Mouse (Mus musculus): Measurements from ENCODE around the gene Selenos. TPM values are rescaled to one million over a fixed set of nuclear protein-coding genes. Genes with fewer than 3 reads are reported as not detected.
"Not testable (repeated sequence)": the region's sequence is repeated elsewhere in the genome, so short reads cannot be mapped to it uniquely, and the experiment has no call there.

Selenos gene
- polyA plus RNA-seq, 1 experiment = 48.1 TPM

GRCm38 (mm10) chr7:66053946-66054483, 25.4 kb upstream of the Selenos start:
- Histone ChIP-seq H3ac (ENCODE audit: control insufficient read depth, insufficient read length, low read depth) (no peak overlapping the region), H3K27me3 (ENCODE audit: control insufficient read depth, insufficient read depth, insufficient read length) (peaks cover 19% of the 10 kb centered on the region), H3K79me3 (ENCODE audit: low read depth) (no peaks in the 10 kb centered on the region), H3K79me2 (ENCODE audit: control insufficient read depth, insufficient read depth) (no peaks in the 10 kb centered on the region), H3K36me3 (ENCODE audit: control insufficient read depth, insufficient read depth) (no peaks in the 10 kb centered on the region), H3K4me3 (ENCODE audit: insufficient read depth, poor library complexity, severe bottlenecking) (no peak overlapping the region)
- TF ChIP-seq MYOG (IDR thresholded peaks at IDR 0.05; ENCODE audit: control insufficient read depth, extremely low read depth, insufficient read length) (no peak), USF1 (IDR thresholded peaks at IDR 0.05; ENCODE audit: low read depth) (no peak), FOSL1 (IDR thresholded peaks at IDR 0.05; ENCODE audit: insufficient read depth, low read length, poor library complexity, severe bottlenecking) (no peak), MAX (IDR thresholded peaks at IDR 0.05) (no peak), CTCF (IDR thresholded peaks at IDR 0.05; ENCODE audit: control insufficient read depth, insufficient read depth, insufficient read length) (no peak), MYOD1 (IDR thresholded peaks at IDR 0.05; ENCODE audit: control insufficient read depth, insufficient read length, low read depth) (no peak), CEBPB (IDR thresholded peaks at IDR 0.05; ENCODE audit: low read depth) (no peak)

GRCm38 (mm10) chr7:66055356-66055755, 24.1 kb upstream of the Selenos start:
- H3K79me3 ChIP-seq (ENCODE audit: low read depth); H3K79me2 ChIP-seq (ENCODE audit: control insufficient read depth, insufficient read depth); H3K36me3 ChIP-seq (ENCODE audit: control insufficient read depth, insufficient read depth); H3K4me3 ChIP-seq (ENCODE audit: insufficient read depth, poor library complexity, severe bottlenecking); H3ac ChIP-seq (ENCODE audit: control insufficient read depth, insufficient read length, low read depth): not testable (repeated sequence)
- H3K27me3 ChIP-seq (ENCODE audit: control insufficient read depth, insufficient read depth, insufficient read length) = peaks cover 10% of the 10 kb centered on the region

- peak within 1 kb of the TSS; percentile 2 for H3ac ChIP-seq (ENCODE audit: control insufficient read depth, insufficient read length, low read depth)
- TF ChIP-seq CTCF (IDR thresholded peaks at IDR 0.05; ENCODE audit: control insufficient read depth, insufficient read depth, insufficient read length) (no peak), USF1 (IDR thresholded peaks at IDR 0.05; ENCODE audit: low read depth) (no peak)
- H3K79me3 ChIP-seq (ENCODE audit: low read depth) = peaks cover 28% of the 10 kb centered on the region
- peaks cover 35% of the 10 kb centered on the region for H3K79me2 ChIP-seq (ENCODE audit: control insufficient read depth, insufficient read depth)
- no peaks in the 10 kb centered on the region for H3K27me3 ChIP-seq (ENCODE audit: control insufficient read depth, insufficient read depth, insufficient read length)
- H3K36me3 ChIP-seq (ENCODE audit: control insufficient read depth, insufficient read depth) = peaks cover 20% of the 10 kb centered on the region
- peak within 1 kb of the TSS; percentile 75 for H3K4me3 ChIP-seq (ENCODE audit: insufficient read depth, poor library complexity, severe bottlenecking)
Observed at GRCm38 (mm10) chr7:66058703-66059102, 20.7 kb upstream of the Selenos start, which contains the start of gene Snrpa1. TSS of gene Snrpa1 (plus strand) at chr7:66059003.

GRCm38 (mm10) chr7:66060066-66060956, 19.1 kb upstream of the Selenos start:
- Histone ChIP-seq H3ac (ENCODE audit: control insufficient read depth, insufficient read length, low read depth) (peak overlapping the region; percentile 99), H3K4me3 (ENCODE audit: insufficient read depth, poor library complexity, severe bottlenecking) (peak overlapping the region; percentile 75), H3K79me2 (ENCODE audit: control insufficient read depth, insufficient read depth) (peaks cover 49% of the 10 kb centered on the region), H3K27me3 (ENCODE audit: control insufficient read depth, insufficient read depth, insufficient read length) (no peaks in the 10 kb centered on the region), H3K79me3 (ENCODE audit: low read depth) (peaks cover 33% of the 10 kb centered on the region), H3K36me3 (ENCODE audit: control insufficient read depth, insufficient read depth) (peaks cover 36% of the 10 kb centered on the region)
- TF ChIP-seq MAX (IDR thresholded peaks at IDR 0.05) = peak; percentile 59
- TF ChIP-seq CEBPB (IDR thresholded peaks at IDR 0.05; ENCODE audit: low read depth) = no peak
- no peak for TF ChIP-seq FOSL1 (IDR thresholded peaks at IDR 0.05; ENCODE audit: insufficient read depth, low read length, poor library complexity, severe bottlenecking)
- TF ChIP-seq USF1 (IDR thresholded peaks at IDR 0.05; ENCODE audit: low read depth) = no peak
- no peak for TF ChIP-seq MYOG (IDR thresholded peaks at IDR 0.05; ENCODE audit: control insufficient read depth, extremely low read depth, insufficient read length)

GRCm38 (mm10) chr7:66061057-66061456, 18.4 kb upstream of the Selenos start:
- Histone ChIP-seq H3K79me3 (ENCODE audit: low read depth) (peaks cover 33% of the 10 kb centered on the region), H3ac (ENCODE audit: control insufficient read depth, insufficient read length, low read depth) (peak overlapping the region; percentile 99), H3K4me3 (ENCODE audit: insufficient read depth, poor library complexity, severe bottlenecking) (peak overlapping the region; percentile 75), H3K27me3 (ENCODE audit: control insufficient read depth, insufficient read depth, insufficient read length) (no peaks in the 10 kb centered on the region), H3K79me2 (ENCODE audit: control insufficient read depth, insufficient read depth) (peaks cover 49% of the 10 kb centered on the region), H3K36me3 (ENCODE audit: control insufficient read depth, insufficient read depth) (peaks cover 41% of the 10 kb centered on the region)
- TF ChIP-seq MYOG (IDR thresholded peaks at IDR 0.05; ENCODE audit: control insufficient read depth, extremely low read depth, insufficient read length) = no peak
- TF ChIP-seq CTCF (IDR thresholded peaks at IDR 0.05; ENCODE audit: control insufficient read depth, insufficient read depth, insufficient read length) = no peak
- TF ChIP-seq MYOD1 (IDR thresholded peaks at IDR 0.05; ENCODE audit: control insufficient read depth, insufficient read length, low read depth) = no peak
- TF ChIP-seq USF1 (IDR thresholded peaks at IDR 0.05; ENCODE audit: low read depth) = no peak
- no peak for TF ChIP-seq MAX (IDR thresholded peaks at IDR 0.05)
- TF ChIP-seq FOSL1 (IDR thresholded peaks at IDR 0.05; ENCODE audit: insufficient read depth, low read length, poor library complexity, severe bottlenecking) = no peak
- no peak for TF ChIP-seq CEBPB (IDR thresholded peaks at IDR 0.05; ENCODE audit: low read depth)

GRCm38 (mm10) chr7:66076411-66076810, 3.0 kb upstream of the Selenos start:
- H3ac ChIP-seq (ENCODE audit: control insufficient read depth, insufficient read length, low read depth) = no peak overlapping the region
- H3K79me3 ChIP-seq (ENCODE audit: low read depth) = peaks cover 11% of the 10 kb centered on the region
- H3K79me2 ChIP-seq (ENCODE audit: control insufficient read depth, insufficient read depth) = peaks cover 17% of the 10 kb centered on the region
- H3K4me3 ChIP-seq (ENCODE audit: insufficient read depth, poor library complexity, severe bottlenecking) = no peak overlapping the region
- H3K27me3 ChIP-seq (ENCODE audit: control insufficient read depth, insufficient read depth, insufficient read length) = no peaks in the 10 kb centered on the region
- H3K36me3 ChIP-seq (ENCODE audit: control insufficient read depth, insufficient read depth) = peaks cover 45% of the 10 kb centered on the region
- TF ChIP-seq CEBPB (IDR thresholded peaks at IDR 0.05; ENCODE audit: low read depth) (no peak), FOSL1 (IDR thresholded peaks at IDR 0.05; ENCODE audit: insufficient read depth, low read length, poor library complexity, severe bottlenecking) (no peak), MYOG (IDR thresholded peaks at IDR 0.05; ENCODE audit: control insufficient read depth, extremely low read depth, insufficient read length) (no peak), CTCF (IDR thresholded peaks at IDR 0.05; ENCODE audit: control insufficient read depth, insufficient read depth, insufficient read length) (no peak), MYOD1 (IDR thresholded peaks at IDR 0.05; ENCODE audit: control insufficient read depth, insufficient read length, low read depth) (no peak), MAX (IDR thresholded peaks at IDR 0.05) (no peak), USF1 (IDR thresholded peaks at IDR 0.05; ENCODE audit: low read depth) (no peak)
